In the genomic region with DNA sequence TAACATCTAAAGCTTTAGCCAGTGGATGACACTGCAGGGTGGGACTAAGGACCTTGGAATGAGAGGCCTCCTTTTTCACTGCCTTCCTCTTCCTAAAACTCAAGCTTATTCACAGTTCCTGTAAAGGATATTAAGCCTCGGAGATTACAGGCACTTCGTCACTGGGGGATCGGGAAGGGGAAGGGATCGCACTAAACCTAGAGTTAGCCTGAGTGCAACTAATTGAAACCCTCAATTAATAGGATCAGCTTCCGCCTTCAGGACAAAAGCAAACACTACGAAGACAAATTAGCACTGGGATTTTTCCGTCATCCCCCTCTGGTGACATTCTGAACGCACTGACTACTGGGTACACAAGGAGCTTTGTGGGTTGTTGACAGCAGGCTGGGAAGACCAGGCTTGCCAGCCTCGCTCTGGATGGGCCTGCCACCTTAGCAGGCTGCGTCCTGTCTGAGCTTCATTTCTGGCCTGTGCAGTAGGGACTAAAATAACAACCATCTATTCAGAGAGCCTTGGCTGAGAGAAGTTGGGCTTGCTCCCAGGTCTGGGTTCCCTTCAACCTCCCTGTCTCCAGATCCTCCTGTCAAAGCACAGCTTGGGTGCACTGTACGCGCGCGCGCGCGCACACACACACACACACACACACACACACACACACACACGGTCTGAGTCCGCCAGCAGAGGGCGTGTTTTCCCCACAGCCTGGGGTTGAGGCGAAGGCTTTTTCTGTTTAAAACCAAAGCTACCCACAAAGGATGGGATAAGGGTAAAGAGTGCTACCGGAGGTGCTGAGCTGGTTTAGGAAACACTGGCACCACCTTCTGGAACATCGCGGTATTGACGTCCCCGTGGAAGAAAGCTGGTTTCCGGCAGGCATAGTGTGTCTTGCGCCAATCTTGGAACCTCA, we compare ENCODE assay signal across 7 mouse cellular contexts.
DNase-seq lines count a peak whose midpoint lies in the region; ATAC-seq lines count a peak whose summit lies in the region.

No protein-coding gene starts in this region.

- DNase-seq in adrenal gland, postnatal 10 days, result peak; percentile 87
- DNase-seq in embryonic facial prominence, embryonic 10.5 days (ENCODE audit: low spot score), result peak; percentile 83
- peak; percentile 81 to 90 for DNase-seq in heart, adult 18-20 months
- peak; percentile 89 for DNase-seq in kidney, adult 18-20 months
- peak; percentile 83 for DNase-seq in limb, embryonic 10.5 days (ENCODE audit: low spot score)
- peak; percentile 89 for DNase-seq in midbrain, embryonic 14.5 days
- DNase-seq in spleen, postnatal 10 days (ENCODE audit: low spot score in 2 of 2), result peak; percentile 46 to 74

- no peak overlapping the region for H3K9ac ChIP-seq in midbrain, embryonic 14.5 days (replicated peaks; ENCODE audit: low read length)

- H3K36me3 ChIP-seq in embryonic facial prominence, embryonic 10.5 days (replicated peaks), result no peaks in the 10 kb centered on the region
- no peaks in the 10 kb centered on the region for H3K36me3 ChIP-seq in limb, embryonic 10.5 days
- H3K36me3 ChIP-seq in midbrain, embryonic 14.5 days (ENCODE audit: control insufficient read depth, insufficient read depth, low read length), result no peaks in the 10 kb centered on the region

- ATAC-seq in midbrain, embryonic 14.5 days (ENCODE audit: low FRiP score, low TSS enrichment), result peak; percentile 82

- WGBS in embryonic facial prominence, embryonic 10.5 days, result 24% methylated on average over 28 of the region's 28 CpGs
- WGBS in limb, embryonic 10.5 days, result 38% methylated on average over 28 of the region's 28 CpGs
- 24% methylated on average over 28 of the region's 28 CpGs for WGBS in midbrain, embryonic 14.5 days

- H3K9me3 ChIP-seq in embryonic facial prominence, embryonic 10.5 days, result no peaks in the 10 kb centered on the region
- H3K9me3 ChIP-seq in limb, embryonic 10.5 days (replicated peaks), result no peaks in the 10 kb centered on the region
- H3K9me3 ChIP-seq in midbrain, embryonic 14.5 days (ENCODE audit: control insufficient read depth, low read length), result no peaks in the 10 kb centered on the region

- peaks cover 28% of the 10 kb centered on the region for H3K27me3 ChIP-seq in embryonic facial prominence, embryonic 10.5 days (replicated peaks; ENCODE audit: low read depth, poor library complexity, severe bottlenecking)
- peaks cover 5% of the 10 kb centered on the region for H3K27me3 ChIP-seq in limb, embryonic 10.5 days (ENCODE audit: low read depth, poor library complexity, severe bottlenecking)
- no peaks in the 10 kb centered on the region for H3K27me3 ChIP-seq in midbrain, embryonic 14.5 days (ENCODE audit: control insufficient read depth, insufficient read depth, low read length)

- H3K4me3 ChIP-seq in embryonic facial prominence, embryonic 10.5 days, result peak overlapping the region; percentile 41
- H3K4me3 ChIP-seq in limb, embryonic 10.5 days, result peak overlapping the region; percentile 31
- 0 out of 2 replicates have a peak overlapping the region, but pooled peaks have one; percentile 12 for H3K4me3 ChIP-seq in midbrain, embryonic 14.5 days (replicated peaks; ENCODE audit: low read depth, low read length)

- H3K4me2 ChIP-seq in midbrain, embryonic 14.5 days (ENCODE audit: low read length), result peak overlapping the region; percentile 37

- H3K27ac ChIP-seq in embryonic facial prominence, embryonic 10.5 days (replicated peaks), result peak overlapping the region; percentile 45
- H3K27ac ChIP-seq in limb, embryonic 10.5 days, result peak overlapping the region; percentile 61
- H3K27ac ChIP-seq in midbrain, embryonic 14.5 days (replicated peaks; ENCODE audit: low read depth, low read length), result no peak overlapping the region

- peaks cover 15% of the 10 kb centered on the region for H3K4me1 ChIP-seq in embryonic facial prominence, embryonic 10.5 days
- H3K4me1 ChIP-seq in limb, embryonic 10.5 days, result peaks cover 15% of the 10 kb centered on the region
- H3K4me1 ChIP-seq in midbrain, embryonic 14.5 days (ENCODE audit: control insufficient read depth, insufficient read depth, low read length), result no peaks in the 10 kb centered on the region
